Comparison of ENCODE assay signal across 21 mouse cellular contexts in the genomic region with DNA sequence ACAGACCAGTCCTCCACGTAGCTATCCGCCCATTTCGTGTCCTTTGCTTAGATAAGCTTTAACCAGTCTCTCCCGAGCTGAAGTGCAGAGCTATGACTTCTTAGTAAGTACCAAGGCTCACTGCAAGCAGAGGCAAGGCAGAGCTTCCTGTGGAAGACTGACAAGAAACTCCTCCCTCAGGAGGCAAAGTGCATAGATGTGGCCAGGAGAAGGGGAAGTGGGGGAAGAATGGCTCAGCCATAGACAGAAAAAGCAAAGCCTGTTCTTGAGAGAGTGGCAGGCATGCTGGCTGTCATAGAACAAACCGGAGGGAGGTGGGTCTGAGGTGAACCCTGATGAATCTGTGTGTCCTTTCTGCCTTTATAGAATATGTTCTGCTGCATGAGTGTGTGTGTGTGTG. TPM values are rescaled to one million over a fixed set of nuclear protein-coding genes. Genes with fewer than 3 reads are reported as not detected.
DNase-seq lines count a peak whose midpoint lies in the region; ATAC-seq lines count a peak whose summit lies in the region.
"Had no signal": no experiment of that assay in that cellular context is flagged by ENCODE, and none has a peak within 500 bp of the region (broad histone marks: within the 10 kb centered on the region; RNA-seq: fewer than 3 reads in every experiment).

No protein-coding gene starts in this region.

- H3K9ac ChIP-seq in embryonic facial prominence, embryonic 13.5 days, result no peak overlapping the region
- no peak overlapping the region for H3K9ac ChIP-seq in intestine, embryonic 15.5 days
- H3K9ac ChIP-seq in intestine, embryonic 16.5 days (ENCODE audit: low read depth, low read length), result no peak overlapping the region
- H3K9ac ChIP-seq: embryonic facial prominence, embryonic 12.5 days; liver, embryonic 12.5 days; lung, embryonic 15.5 days had no signal

- no peak for DNase-seq in embryonic facial prominence, embryonic 10.5 days (ENCODE audit: low spot score)
- peak; percentile 18 for DNase-seq in c-Kit-positive CD71-negative TER-119-negative erythroid progenitor cells, embryonic 14.5 days (ENCODE audit: low read depth)
- no peak for DNase-seq in lung, postnatal 10 days
- DNase-seq in lung, postnatal 14 days, result no peak
- DNase-seq: adrenal gland, postnatal 10 days; cerebellum, adult 18-20 months; cerebellum, postnatal 36 days; gastrocnemius, postnatal 14 days; heart, postnatal 36 days; kidney, adult 2 months; kidney, postnatal 14 days; right cerebral cortex, postnatal 25 days had no signal

- WGBS in embryonic facial prominence, embryonic 13.5 days, result 62% methylated on average over 5 of the region's 5 CpGs
- WGBS in embryonic facial prominence, embryonic 10.5 days, result 70% methylated on average over 5 of the region's 5 CpGs
- WGBS in intestine, embryonic 15.5 days, result 45% methylated on average over 5 of the region's 5 CpGs
- 49% methylated on average over 5 of the region's 5 CpGs for WGBS in intestine, embryonic 16.5 days

- no peaks in the 10 kb centered on the region for H3K36me3 ChIP-seq in embryonic facial prominence, embryonic 13.5 days
- no peaks in the 10 kb centered on the region for H3K36me3 ChIP-seq in embryonic facial prominence, embryonic 10.5 days (replicated peaks)
- no peaks in the 10 kb centered on the region for H3K36me3 ChIP-seq in intestine, embryonic 15.5 days
- H3K36me3 ChIP-seq in intestine, embryonic 16.5 days (ENCODE audit: control insufficient read depth, insufficient read depth, low read length), result no peaks in the 10 kb centered on the region
- no peaks in the 10 kb centered on the region for H3K36me3 ChIP-seq in megakaryocyte, embryonic 14.5 days (replicated peaks; ENCODE audit: low read length)
- H3K36me3 ChIP-seq: embryonic facial prominence, embryonic 12.5 days; liver, embryonic 12.5 days; lung, embryonic 15.5 days; midbrain, embryonic 10.5 days had no signal

- peak overlapping the region; percentile 39; the same call in 1 of the 2 replicates for H3K27ac ChIP-seq in embryonic facial prominence, embryonic 13.5 days
- H3K27ac ChIP-seq in embryonic facial prominence, embryonic 10.5 days (replicated peaks), result no peak overlapping the region; the same call in 1 of the 2 replicates
- H3K27ac ChIP-seq in intestine, embryonic 15.5 days, result no peak overlapping the region
- no peak overlapping the region for H3K27ac ChIP-seq in intestine, embryonic 16.5 days (ENCODE audit: low read length)
- H3K27ac ChIP-seq: embryonic facial prominence, embryonic 12.5 days; hindbrain, postnatal 0 days; liver, embryonic 12.5 days; lung, embryonic 15.5 days; midbrain, embryonic 10.5 days had no signal

- H3K9me3 ChIP-seq in embryonic facial prominence, embryonic 13.5 days, result no peaks in the 10 kb centered on the region
- H3K9me3 ChIP-seq in embryonic facial prominence, embryonic 10.5 days, result no peaks in the 10 kb centered on the region
- no peaks in the 10 kb centered on the region for H3K9me3 ChIP-seq in intestine, embryonic 15.5 days
- H3K9me3 ChIP-seq in intestine, embryonic 16.5 days (ENCODE audit: control insufficient read depth, low read length), result no peaks in the 10 kb centered on the region
- no peaks in the 10 kb centered on the region for H3K9me3 ChIP-seq in megakaryocyte, embryonic 14.5 days
- H3K9me3 ChIP-seq: embryonic facial prominence, embryonic 12.5 days; liver, embryonic 12.5 days; lung, embryonic 15.5 days; midbrain, embryonic 10.5 days had no signal

- H3K4me3 ChIP-seq in embryonic facial prominence, embryonic 13.5 days, result no peak overlapping the region
- no peak overlapping the region for H3K4me3 ChIP-seq in embryonic facial prominence, embryonic 10.5 days
- H3K4me3 ChIP-seq in intestine, embryonic 15.5 days (replicated peaks), result no peak overlapping the region
- H3K4me3 ChIP-seq in intestine, embryonic 16.5 days (ENCODE audit: low read length), result no peak overlapping the region
- H3K4me3 ChIP-seq in megakaryocyte, embryonic 14.5 days (replicated peaks), result peak overlapping the region; percentile 15
- H3K4me3 ChIP-seq: embryonic facial prominence, embryonic 12.5 days; liver, embryonic 12.5 days; lung, embryonic 15.5 days; midbrain, embryonic 10.5 days had no signal

- no peak overlapping the region for H3K4me2 ChIP-seq in embryonic facial prominence, embryonic 13.5 days
- no peak overlapping the region for H3K4me2 ChIP-seq in intestine, embryonic 15.5 days (replicated peaks)
- H3K4me2 ChIP-seq in intestine, embryonic 16.5 days (ENCODE audit: low read depth, low read length), result no peak overlapping the region
- H3K4me2 ChIP-seq: embryonic facial prominence, embryonic 12.5 days; liver, embryonic 12.5 days; lung, embryonic 15.5 days had no signal

- no peaks in the 10 kb centered on the region for H3K27me3 ChIP-seq in embryonic facial prominence, embryonic 13.5 days
- H3K27me3 ChIP-seq in embryonic facial prominence, embryonic 10.5 days (replicated peaks; ENCODE audit: low read depth, poor library complexity, severe bottlenecking), result no peaks in the 10 kb centered on the region
- H3K27me3 ChIP-seq in intestine, embryonic 15.5 days (replicated peaks), result no peaks in the 10 kb centered on the region
- no peaks in the 10 kb centered on the region for H3K27me3 ChIP-seq in intestine, embryonic 16.5 days (replicated peaks; ENCODE audit: control insufficient read depth, insufficient read depth, low read length)
- no peaks in the 10 kb centered on the region for H3K27me3 ChIP-seq in megakaryocyte, embryonic 14.5 days (replicated peaks)
- H3K27me3 ChIP-seq: embryonic facial prominence, embryonic 12.5 days; liver, embryonic 12.5 days; lung, embryonic 15.5 days had no signal

- no peak for ATAC-seq in embryonic facial prominence, embryonic 13.5 days (ENCODE audit: insufficient number of reproducible peaks, insufficient read depth, low FRiP score, low TSS enrichment, low read depth)
- ATAC-seq in intestine, embryonic 15.5 days, result peak; percentile 36; the same call in 1 of the 2 replicates
- no peak for ATAC-seq in intestine, embryonic 16.5 days
- ATAC-seq: hindbrain, postnatal 0 days; liver, embryonic 12.5 days had no signal

- 0 out of 2 replicates have a peak, but pooled peaks cover 4% of the 10 kb centered on the region for H3K4me1 ChIP-seq in embryonic facial prominence, embryonic 13.5 days
- H3K4me1 ChIP-seq in embryonic facial prominence, embryonic 10.5 days, result peaks cover 11% of the 10 kb centered on the region
- H3K4me1 ChIP-seq in intestine, embryonic 15.5 days (replicated peaks), result no peaks in the 10 kb centered on the region
- H3K4me1 ChIP-seq in intestine, embryonic 16.5 days (ENCODE audit: control insufficient read depth, insufficient read depth, low read length), result no peaks in the 10 kb centered on the region
- peaks cover 19% of the 10 kb centered on the region for H3K4me1 ChIP-seq in megakaryocyte, embryonic 14.5 days
- H3K4me1 ChIP-seq: embryonic facial prominence, embryonic 12.5 days; liver, embryonic 12.5 days had no signal

RNA-seq across cellular contexts. Expression of a gene that starts 30.2 kb away (rescaled TPM):
- 104 and 132 TPM in 2 replicates for polyA plus RNA-seq in embryonic facial prominence, embryonic 13.5 days (2015; fragmentation: Nextera tagmentation; extraction: Ambion mirVana)
- 17.3 and 26.7 TPM in 2 replicates for polyA plus RNA-seq in embryonic facial prominence, embryonic 10.5 days (2016; fragmentation: Nextera tagmentation; extraction: Ambion mirVana)
- polyA plus RNA-seq in intestine, embryonic 15.5 days (2015; fragmentation: Nextera tagmentation; extraction: Ambion mirVana), result 41.1 and 41.4 TPM in 2 replicates
- 27.6 and 32.3 TPM in 2 replicates for polyA plus RNA-seq in intestine, embryonic 16.5 days (2015; fragmentation: Nextera tagmentation; extraction: Ambion mirVana)
- polyA plus RNA-seq in megakaryocyte, embryonic 14.5 days (2012; ENCODE audit: insufficient read depth, low replicate concordance), result 0.01 TPM in 1 of 2 replicates, not detected in the other

Comparison
In these comparisons a context has a peak if more than half of its experiments do, and no peak if none do; other contexts are left out.
1. RNA of a gene that starts 30.2 kb away (polyA plus RNA-seq): 104 to 132 TPM in embryonic facial prominence, embryonic 13.5 days, 41.1 to 41.4 TPM in intestine, embryonic 15.5 days, 27.6 to 32.3 TPM in intestine, embryonic 16.5 days and 17.3 to 26.7 TPM in embryonic facial prominence, embryonic 10.5 days; 0.01 TPM in megakaryocyte, embryonic 14.5 days; every median in the first group is over 10 times any median in the second.